Mouse (Mus musculus) embryonic facial prominence, embryonic 10.5 days (tissue): ENCODE data around the gene Tcf12. TPM values are rescaled to one million over a fixed set of nuclear protein-coding genes. Genes with fewer than 3 reads are reported as not detected.

ENCODE experiments used
- DNase-seq: peaks from one replicate; pipeline ENCODE4 v3.0.0-alpha.2; 2017; ENCODE audit warnings: low spot score
- H3K27ac ChIP-seq: fragments of 300-500 bp; sonication (generic); replicated peaks from 2 replicates; pipeline ENCODE4 v1.5.1; 2016; ENCODE audit warnings: mild to moderate bottlenecking
- H3K27me3 ChIP-seq: fragments of 300-500 bp; sonication (generic); replicated peaks from 2 replicates; pipeline ENCODE4 v1.6.1; 2016; ENCODE audit warnings: low read depth, mild to moderate bottlenecking; ENCODE audit not compliant: poor library complexity, severe bottlenecking
- H3K36me3 ChIP-seq: fragments of 300-500 bp; sonication (generic); replicated peaks from 2 replicates; pipeline ENCODE4 v1.6.1; 2016; ENCODE audit warnings: mild to moderate bottlenecking, moderate library complexity
- H3K4me1 ChIP-seq: fragments of 300-500 bp; sonication (generic); 2 replicates; pipeline ENCODE4 v1.6.1; 2016
- H3K4me3 ChIP-seq: fragments of 300-500 bp; sonication (generic); 2 replicates; pipeline ENCODE4 v1.5.1; 2016; ENCODE audit warnings: mild to moderate bottlenecking, moderate library complexity
- H3K9me3 ChIP-seq: fragments of 300-500 bp; sonication (generic); 2 replicates; pipeline ENCODE4 v1.6.1; 2016; ENCODE audit warnings: mild to moderate bottlenecking
- WGBS: fragments of 180-500 bp; shearing (Covaris S2); methylation state at CpG from one replicate; pipeline ENCODE4 v1.1.7; 2016; 5-methylcytosine and 5-hydroxymethylcytosine counted together
- polyA plus RNA-seq: library from polyadenylated mRNA; unstranded; fragments of >200 nt; fragmentation: Nextera tagmentation; extraction: Ambion mirVana; gene quantifications from 2 replicates; pipeline ENCODE4 v1.2.1, GENCODE M21; 2016

Gene Tcf12
- polyA plus RNA-seq, 1 experiment from 2014 or later, result 169 TPM

DNA sequence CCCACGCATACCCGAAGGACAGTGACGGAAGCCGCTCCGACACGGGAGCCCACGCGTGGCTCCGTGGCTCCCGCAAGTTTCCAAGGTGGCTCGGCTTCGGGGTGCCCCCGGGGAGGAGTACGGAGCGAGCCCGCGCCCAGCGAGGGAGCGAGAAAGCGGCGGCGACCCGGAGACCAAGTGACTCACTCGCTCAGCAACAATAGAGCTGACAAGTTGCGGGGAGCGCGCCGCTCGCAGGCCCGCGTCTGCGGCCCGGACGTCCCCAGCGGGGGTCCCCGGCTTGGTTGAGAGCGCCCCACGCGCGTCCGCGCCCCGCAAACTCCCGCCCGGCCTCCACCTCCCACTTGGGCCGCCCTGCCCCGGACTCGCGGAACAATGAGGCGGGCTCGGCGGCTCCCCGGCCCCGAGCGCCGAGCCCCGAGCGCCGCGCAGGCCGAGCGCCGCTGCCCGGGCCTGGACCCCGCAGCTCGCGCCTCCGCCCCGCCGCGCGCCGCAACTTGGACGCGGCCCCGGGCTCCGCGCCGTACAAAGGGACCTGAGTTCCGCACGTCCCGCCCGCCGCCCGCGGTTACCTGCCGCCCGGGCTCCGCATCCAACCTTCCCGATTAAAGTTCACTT lies 558 bp downstream of the Tcf12 start:
- DNase-seq, result peak; percentile 82
- peaks cover 27% of the 10 kb centered on the region for H3K4me1 ChIP-seq
- no peaks in the 10 kb centered on the region for H3K9me3 ChIP-seq
- H3K27me3 ChIP-seq, result peaks cover 10% of the 10 kb centered on the region; the same call in 1 of the 2 replicates
- WGBS, result under 1% methylated on average over 90 of the region's 90 CpGs
- H3K27ac ChIP-seq, result peak overlapping the region; percentile 100
- H3K36me3 ChIP-seq, result peaks cover 26% of the 10 kb centered on the region
- peak overlapping the region; percentile 97 for H3K4me3 ChIP-seq

DNA sequence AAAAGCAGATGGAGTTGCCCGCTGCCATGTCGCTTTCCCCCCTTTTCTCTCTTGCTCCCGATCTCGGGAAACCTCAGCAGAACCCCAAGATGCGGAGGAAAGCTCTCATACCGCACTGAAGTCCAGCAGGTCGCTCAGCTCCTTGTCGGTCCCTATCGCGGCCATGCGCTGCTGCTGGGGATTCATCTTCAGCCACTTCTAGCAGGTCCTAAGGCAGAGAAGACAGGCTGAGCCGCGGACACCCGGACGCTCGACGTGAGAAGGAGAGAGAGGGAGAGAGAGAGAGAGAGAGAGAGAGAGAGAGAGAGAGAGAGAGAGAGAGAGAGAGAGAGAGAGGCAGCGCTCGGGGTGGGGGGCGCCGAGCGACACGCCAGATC lies 1.1 kb downstream of the Tcf12 start:
- DNase-seq, result peak; percentile 65
- WGBS, result under 1% methylated on average over 23 of the region's 23 CpGs
- peaks cover 10% of the 10 kb centered on the region; the same call in 1 of the 2 replicates for H3K27me3 ChIP-seq

DNA sequence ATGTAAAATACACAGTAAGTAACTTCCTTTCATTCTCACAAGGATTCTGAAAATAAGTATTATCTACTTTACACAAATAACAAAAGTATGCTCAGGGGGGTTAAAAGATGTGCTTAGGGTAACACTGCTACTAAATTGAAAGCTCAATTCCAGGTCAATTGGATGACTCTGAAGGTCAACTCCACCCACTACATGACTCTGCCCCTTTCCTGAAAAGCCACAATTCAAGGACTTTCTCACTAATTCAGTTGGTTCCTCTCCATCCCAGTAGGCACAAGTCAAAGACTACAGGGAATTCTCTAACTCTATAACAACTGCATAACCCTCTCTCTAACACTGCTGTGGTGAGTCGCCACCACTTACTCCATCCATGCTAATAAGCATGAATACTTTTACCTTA lies 8.2 kb downstream of the Tcf12 start:
- peaks cover 60% of the 10 kb centered on the region for H3K36me3 ChIP-seq

More for the DNA sequence above, 1.1 kb downstream of the Tcf12 start:
- Histone ChIP-seq H3K4me3 (peak overlapping the region; percentile 97), H3K9me3 (no peaks in the 10 kb centered on the region), H3K36me3 (peaks cover 27% of the 10 kb centered on the region), H3K4me1 (peaks cover 27% of the 10 kb centered on the region), H3K27ac (peak overlapping the region; percentile 100)

DNA sequence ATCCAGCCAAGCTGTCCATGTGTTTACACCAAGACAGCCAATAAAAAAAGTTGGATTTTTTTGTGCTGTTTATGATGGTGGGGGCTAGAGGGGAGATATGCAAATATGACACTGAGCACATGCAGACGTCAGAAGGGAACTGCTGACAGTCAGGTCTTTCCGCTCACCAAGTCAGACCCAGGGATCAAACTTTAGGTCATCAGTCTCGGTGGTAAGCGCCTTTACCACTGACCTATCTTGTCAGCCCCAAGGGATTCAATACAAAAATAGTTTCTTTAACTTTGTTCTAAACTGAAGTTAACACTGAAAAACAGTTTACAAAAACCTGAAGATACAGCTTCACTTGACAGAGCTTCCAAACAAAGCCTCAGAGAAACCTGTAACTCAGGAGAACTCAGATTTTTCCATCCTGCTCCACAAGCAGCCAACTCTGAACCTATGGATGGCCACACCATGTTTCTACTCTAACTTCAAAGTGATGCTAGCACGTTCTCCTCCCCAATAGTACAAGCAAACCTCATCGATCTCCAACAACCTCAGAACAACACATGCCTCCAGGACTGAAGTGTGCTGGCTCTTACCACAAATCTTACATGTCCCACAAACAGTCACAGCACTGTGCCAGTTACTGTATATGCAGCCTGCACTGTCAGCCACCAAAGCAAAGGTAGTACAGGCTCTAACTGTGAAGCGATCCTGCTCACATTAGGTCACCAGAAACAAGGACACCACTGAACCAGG lies 11.6 kb downstream of the Tcf12 start:
- no peak for DNase-seq
- WGBS, result 84% methylated on average over 7 of the region's 7 CpGs
- Histone ChIP-seq H3K27me3 (no peaks in the 10 kb centered on the region), H3K9me3 (no peaks in the 10 kb centered on the region), H3K4me1 (no peaks in the 10 kb centered on the region; the same call in 1 of the 2 replicates), H3K4me3 (no peak overlapping the region), H3K36me3 (peaks cover 59% of the 10 kb centered on the region), H3K27ac (no peak overlapping the region)

More for the DNA sequence above, 8.2 kb downstream of the Tcf12 start:
- Histone ChIP-seq H3K27me3 (no peaks in the 10 kb centered on the region), H3K27ac (no peak overlapping the region), H3K4me3 (no peak overlapping the region), H3K4me1 (peaks cover 5% of the 10 kb centered on the region), H3K9me3 (no peaks in the 10 kb centered on the region)
- no peak for DNase-seq
- WGBS, result 87% methylated on average over 1 of the region's 1 CpGs

DNA sequence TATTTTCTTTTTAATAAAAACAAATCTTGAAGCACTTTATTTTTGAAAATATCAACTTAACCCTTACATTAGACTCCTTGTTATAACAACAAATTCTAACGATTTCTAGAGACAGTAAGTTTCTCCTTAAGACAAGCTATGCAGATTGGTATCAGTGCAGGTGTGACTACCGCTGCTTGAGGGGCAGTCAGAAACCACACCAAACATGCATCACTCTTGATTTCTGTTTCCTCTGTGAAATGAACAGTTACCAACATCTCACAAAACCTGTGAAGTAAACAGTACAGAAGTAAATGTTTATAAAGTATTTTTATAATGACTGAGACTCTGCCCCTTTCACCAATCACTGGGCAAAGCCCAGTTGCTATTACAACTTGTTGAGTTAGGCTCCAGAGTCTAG lies 13.6 kb downstream of the Tcf12 start:
- H3K27ac ChIP-seq, result no peak overlapping the region
- WGBS, result 94% methylated on average over 2 of the region's 2 CpGs
- peaks cover 48% of the 10 kb centered on the region for H3K36me3 ChIP-seq
- H3K9me3 ChIP-seq, result no peaks in the 10 kb centered on the region
- H3K27me3 ChIP-seq, result no peaks in the 10 kb centered on the region
- H3K4me3 ChIP-seq, result no peak overlapping the region
- DNase-seq, result no peak
- H3K4me1 ChIP-seq, result no peaks in the 10 kb centered on the region; the same call in 1 of the 2 replicates

DNA sequence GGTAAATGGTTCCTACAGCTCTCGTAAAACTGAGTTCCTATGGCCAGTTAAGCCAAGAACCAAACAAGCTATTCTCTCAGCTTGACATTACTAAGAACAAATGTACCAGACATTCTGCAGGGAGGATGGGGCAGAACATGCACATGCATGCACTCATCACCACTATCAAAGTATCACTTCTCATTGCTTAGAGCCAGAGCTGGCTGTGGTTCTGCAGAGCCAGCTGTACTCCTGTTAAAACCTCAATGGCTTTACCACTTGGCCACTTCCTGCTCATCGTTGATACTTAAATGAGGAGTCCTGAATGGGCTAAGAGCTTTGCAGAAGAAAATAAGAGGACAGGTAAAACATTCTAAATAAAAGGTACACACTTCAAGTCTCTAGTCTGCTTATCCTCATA lies 14.6 kb downstream of the Tcf12 start:
- H3K9me3 ChIP-seq, result no peaks in the 10 kb centered on the region
- peaks cover 38% of the 10 kb centered on the region for H3K36me3 ChIP-seq
- WGBS, result 96% methylated on average over 2 of the region's 2 CpGs
- no peaks in the 10 kb centered on the region; the same call in 1 of the 2 replicates for H3K4me1 ChIP-seq
- H3K4me3 ChIP-seq, result no peak overlapping the region
- no peak for DNase-seq
- H3K27ac ChIP-seq, result no peak overlapping the region
- no peaks in the 10 kb centered on the region for H3K27me3 ChIP-seq

DNA sequence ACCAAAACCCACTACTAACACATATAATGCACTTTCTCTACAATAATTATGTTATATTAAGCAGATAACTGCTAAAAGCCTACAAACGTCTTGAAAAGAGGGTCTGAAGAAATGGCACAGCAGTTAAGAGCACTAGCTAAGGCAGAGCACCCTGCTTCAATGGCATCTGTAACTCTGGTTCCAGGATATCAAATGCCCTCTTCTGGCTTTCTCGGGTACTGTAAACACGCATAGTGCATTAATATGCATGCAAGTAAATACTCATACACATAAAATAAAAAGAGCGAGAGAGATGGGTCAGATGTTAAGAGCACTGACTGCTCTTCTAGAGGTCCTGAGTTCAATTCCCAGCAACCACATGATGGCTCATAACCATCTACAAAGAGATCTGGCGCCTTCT lies 17.0 kb downstream of the Tcf12 start:
- H3K27me3 ChIP-seq, result no peaks in the 10 kb centered on the region
- no peak overlapping the region for H3K27ac ChIP-seq
- H3K4me1 ChIP-seq, result no peaks in the 10 kb centered on the region
- peaks cover 25% of the 10 kb centered on the region for H3K36me3 ChIP-seq
- H3K4me3 ChIP-seq, result no peak overlapping the region
- H3K9me3 ChIP-seq, result no peaks in the 10 kb centered on the region
- WGBS, result 87% methylated on average over 5 of the region's 5 CpGs
- DNase-seq, result no peak

DNA sequence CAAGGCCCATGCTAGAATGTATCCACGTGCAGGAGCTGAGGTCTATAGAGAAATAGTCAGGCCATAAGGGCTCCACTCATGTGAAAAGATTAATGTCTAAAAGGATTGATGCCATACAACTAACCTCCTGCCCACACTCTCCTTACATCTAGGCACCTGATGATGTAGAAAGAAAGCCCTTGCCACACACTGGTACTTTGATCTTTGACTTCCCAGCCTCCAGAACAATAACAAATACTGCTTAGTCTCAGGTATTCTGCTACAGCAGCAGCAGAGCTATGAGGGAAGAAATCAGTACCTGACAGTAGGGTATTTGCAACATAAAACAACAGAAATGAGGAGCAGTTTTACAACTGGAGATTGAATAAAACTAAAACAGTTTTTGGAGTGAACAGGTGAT lies 19.5 kb downstream of the Tcf12 start:
- WGBS, result 93% methylated on average over 1 of the region's 1 CpGs
- H3K27ac ChIP-seq, result no peak overlapping the region

DNA sequence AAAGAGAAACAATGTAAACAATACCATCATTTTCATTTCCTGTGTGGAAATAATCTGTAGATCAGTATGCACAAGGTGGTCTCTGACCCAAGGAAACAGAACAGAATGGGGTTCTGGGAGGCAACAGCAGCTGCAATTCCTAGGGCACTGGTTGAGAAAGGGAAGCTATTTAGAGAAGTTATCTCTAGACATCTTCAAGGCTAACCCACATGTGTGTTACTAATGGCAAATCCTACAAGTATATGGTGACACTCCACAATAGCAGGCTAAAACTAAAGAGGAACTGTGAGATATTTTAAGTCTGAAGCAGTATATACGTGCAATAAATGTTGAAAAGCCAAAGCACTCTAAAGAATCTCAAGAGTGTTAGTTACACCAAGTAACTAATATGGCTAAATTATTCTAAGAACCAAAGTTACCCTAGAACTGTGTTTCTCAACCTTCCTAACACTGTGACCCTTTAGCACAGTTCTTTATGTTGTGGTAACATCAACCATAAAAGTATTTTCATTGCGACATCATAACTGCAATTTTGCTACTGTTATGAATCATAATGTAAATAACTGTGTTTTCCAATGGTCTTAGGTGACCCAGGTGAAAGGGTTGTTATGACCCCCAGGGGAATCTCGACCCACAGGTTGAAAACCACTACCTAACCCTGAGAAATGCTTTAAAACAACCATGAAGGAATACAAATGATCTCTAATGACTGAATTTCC lies 22.6 kb downstream of the Tcf12 start:
- 92% methylated on average over 3 of the region's 3 CpGs for WGBS
- Histone ChIP-seq H3K36me3 (peaks cover 4% of the 10 kb centered on the region; the same call in 1 of the 2 replicates), H3K4me1 (peaks cover 10% of the 10 kb centered on the region; the same call in 1 of the 2 replicates), H3K27ac (no peak overlapping the region), H3K27me3 (no peaks in the 10 kb centered on the region), H3K9me3 (no peaks in the 10 kb centered on the region), H3K4me3 (no peak overlapping the region)
- DNase-seq, result no peak

More for the DNA sequence above, 19.5 kb downstream of the Tcf12 start:
- Histone ChIP-seq H3K9me3 (no peaks in the 10 kb centered on the region), H3K4me3 (no peak overlapping the region), H3K27me3 (no peaks in the 10 kb centered on the region), H3K4me1 (no peaks in the 10 kb centered on the region), H3K36me3 (peaks cover 13% of the 10 kb centered on the region)
- no peak for DNase-seq

DNA sequence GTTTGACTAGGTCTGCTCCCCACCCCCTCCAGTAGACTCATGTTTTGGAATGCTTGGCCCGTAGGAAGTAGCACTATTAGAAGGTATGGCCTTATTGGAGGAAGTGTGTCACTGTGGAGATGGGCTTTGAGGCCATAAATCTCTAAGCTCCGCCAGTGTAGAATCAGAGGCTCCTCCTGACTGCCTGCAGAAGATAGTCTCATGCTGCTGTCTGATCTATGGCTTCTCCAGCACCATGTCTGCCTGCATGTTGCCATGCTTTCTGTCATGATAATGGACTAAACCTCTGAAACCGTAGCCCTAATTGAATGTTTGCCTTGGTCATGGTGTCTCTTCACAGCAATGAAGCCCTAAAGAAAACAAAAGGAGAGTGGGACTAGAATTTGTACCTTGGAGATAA lies 26.7 kb downstream of the Tcf12 start:
- Histone ChIP-seq H3K4me3 (no peak overlapping the region), H3K4me1 (peaks cover 11% of the 10 kb centered on the region; the same call in 1 of the 2 replicates), H3K27me3 (no peaks in the 10 kb centered on the region), H3K9me3 (no peaks in the 10 kb centered on the region), H3K27ac (no peak overlapping the region), H3K36me3 (peaks cover 4% of the 10 kb centered on the region; the same call in 1 of the 2 replicates)
- no peak for DNase-seq
- 83% methylated on average over 3 of the region's 3 CpGs for WGBS

DNA sequence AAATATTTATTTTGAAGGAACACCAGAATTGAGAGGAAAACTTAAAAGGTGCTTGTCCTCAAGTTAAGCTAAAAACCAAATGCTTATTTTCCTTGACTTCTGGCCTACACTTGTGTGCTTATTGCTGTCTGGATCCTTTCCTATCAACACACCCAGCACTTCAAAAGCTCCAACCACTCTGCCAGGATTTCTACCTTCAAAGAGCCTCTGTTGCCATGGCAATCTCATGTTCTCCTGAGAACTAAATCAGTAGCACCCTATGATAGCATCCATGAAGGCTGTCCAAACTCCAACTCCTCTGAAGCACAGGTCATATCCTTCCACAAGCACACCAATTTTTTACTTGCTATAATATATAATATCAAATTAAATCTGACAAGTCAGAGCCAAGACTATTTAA lies 27.5 kb downstream of the Tcf12 start:
- H3K27me3 ChIP-seq, result no peaks in the 10 kb centered on the region
- H3K4me1 ChIP-seq, result peaks cover 11% of the 10 kb centered on the region; the same call in 1 of the 2 replicates
- no peak overlapping the region for H3K27ac ChIP-seq
- peaks cover 4% of the 10 kb centered on the region; the same call in 1 of the 2 replicates for H3K36me3 ChIP-seq
- DNase-seq, result no peak
- H3K4me3 ChIP-seq, result no peak overlapping the region
- H3K9me3 ChIP-seq, result no peaks in the 10 kb centered on the region

DNA sequence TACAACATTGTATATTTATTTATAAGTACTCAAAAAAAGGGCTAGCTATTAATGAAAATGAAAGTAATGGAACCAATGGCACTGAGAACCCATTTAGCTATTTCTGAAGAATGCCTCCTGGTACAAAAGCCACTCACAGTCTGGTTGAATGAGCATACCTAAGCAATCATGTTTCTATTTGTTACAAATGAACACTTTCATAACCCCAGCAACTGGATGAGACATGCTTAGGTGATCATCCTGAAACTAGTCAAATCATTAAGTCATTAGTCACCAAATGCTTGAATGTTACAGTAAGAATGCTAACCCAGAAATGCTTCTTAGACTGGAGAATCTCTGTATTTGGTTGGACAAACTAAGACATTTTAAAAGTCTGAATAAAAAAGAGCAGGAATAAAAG lies 35.5 kb downstream of the Tcf12 start:
- H3K36me3 ChIP-seq, result no peaks in the 10 kb centered on the region
- H3K9me3 ChIP-seq, result no peaks in the 10 kb centered on the region
- no peaks in the 10 kb centered on the region for H3K27me3 ChIP-seq
- H3K27ac ChIP-seq, result no peak overlapping the region
- no peak overlapping the region for H3K4me3 ChIP-seq
- no peak for DNase-seq
- H3K4me1 ChIP-seq, result no peaks in the 10 kb centered on the region
